Mouse (Mus musculus): Measurements from ENCODE around the gene Kctd15. TPM values are rescaled to one million over a fixed set of nuclear protein-coding genes. Genes with fewer than 3 reads are reported as not detected.

Kctd15 gene
- polyA plus RNA-seq, 1 experiment from 2014 or later: 3.0 TPM

DNA sequence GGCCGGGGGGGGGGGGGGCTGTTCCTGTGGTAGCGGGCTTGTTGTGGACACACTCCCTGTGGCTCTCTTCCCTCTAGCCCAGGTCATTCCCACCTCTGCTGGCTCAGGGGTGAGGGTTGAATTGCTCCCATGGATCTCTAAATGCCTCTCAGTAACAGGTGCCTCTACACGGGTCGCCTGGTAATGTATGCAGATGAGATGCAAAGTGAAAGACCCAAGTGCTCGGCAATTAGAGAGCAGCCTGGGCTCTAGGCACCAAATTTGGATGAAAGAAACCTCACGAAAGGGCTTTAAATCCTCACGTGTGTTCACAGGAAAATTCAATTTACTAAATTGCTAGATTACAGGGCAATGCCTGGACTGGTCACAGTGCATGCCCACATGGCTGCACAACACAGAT, 29.3 kb upstream of the Kctd15 start:
- no peak for ATAC-seq (replicated peaks; ENCODE audit: insufficient number of reproducible peaks, insufficient read depth, low FRiP score, low read depth)
- Histone ChIP-seq H3K4me2 (no peak overlapping the region), H3K4me1 (replicated peaks) (peaks cover 6% of the 10 kb centered on the region), H3K9ac (no peak overlapping the region), H3K27me3 (peaks cover 46% of the 10 kb centered on the region), H3K4me3 (no peak overlapping the region), H3K27ac (no peak overlapping the region), H3K9me3 (replicated peaks) (no peaks in the 10 kb centered on the region), H3K36me3 (no peaks in the 10 kb centered on the region)
- 49% methylated on average over 7 of the region's 7 CpGs for WGBS

DNA sequence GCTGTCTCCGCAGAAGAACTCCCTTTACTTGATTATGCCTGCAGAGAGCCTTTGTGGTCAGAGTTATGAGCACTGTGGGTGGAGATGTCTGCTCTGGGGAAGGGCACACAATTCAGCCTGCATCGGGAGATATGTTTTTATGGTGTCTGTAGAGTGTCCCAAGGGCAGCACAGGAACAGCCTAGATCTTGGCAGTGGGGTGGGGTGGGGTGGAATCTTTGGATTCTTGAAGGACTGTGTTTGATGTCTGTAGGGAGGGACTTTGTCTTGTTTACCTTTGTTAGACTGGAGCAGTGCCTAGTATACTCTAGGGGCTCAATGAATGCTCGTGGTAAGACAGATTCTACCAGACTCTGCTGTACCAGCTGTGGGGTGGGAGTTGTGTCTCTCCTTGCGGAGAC, 28.6 kb upstream of the Kctd15 start:
- Histone ChIP-seq H3K9ac (no peak overlapping the region), H3K27ac (no peak overlapping the region), H3K27me3 (peaks cover 50% of the 10 kb centered on the region), H3K4me1 (replicated peaks) (peaks cover 10% of the 10 kb centered on the region), H3K9me3 (replicated peaks) (no peaks in the 10 kb centered on the region), H3K4me2 (no peak overlapping the region), H3K36me3 (no peaks in the 10 kb centered on the region), H3K4me3 (no peak overlapping the region)
- ATAC-seq (replicated peaks; ENCODE audit: insufficient number of reproducible peaks, insufficient read depth, low FRiP score, low read depth): no peak
- WGBS: 53% methylated on average over 4 of the region's 4 CpGs

DNA sequence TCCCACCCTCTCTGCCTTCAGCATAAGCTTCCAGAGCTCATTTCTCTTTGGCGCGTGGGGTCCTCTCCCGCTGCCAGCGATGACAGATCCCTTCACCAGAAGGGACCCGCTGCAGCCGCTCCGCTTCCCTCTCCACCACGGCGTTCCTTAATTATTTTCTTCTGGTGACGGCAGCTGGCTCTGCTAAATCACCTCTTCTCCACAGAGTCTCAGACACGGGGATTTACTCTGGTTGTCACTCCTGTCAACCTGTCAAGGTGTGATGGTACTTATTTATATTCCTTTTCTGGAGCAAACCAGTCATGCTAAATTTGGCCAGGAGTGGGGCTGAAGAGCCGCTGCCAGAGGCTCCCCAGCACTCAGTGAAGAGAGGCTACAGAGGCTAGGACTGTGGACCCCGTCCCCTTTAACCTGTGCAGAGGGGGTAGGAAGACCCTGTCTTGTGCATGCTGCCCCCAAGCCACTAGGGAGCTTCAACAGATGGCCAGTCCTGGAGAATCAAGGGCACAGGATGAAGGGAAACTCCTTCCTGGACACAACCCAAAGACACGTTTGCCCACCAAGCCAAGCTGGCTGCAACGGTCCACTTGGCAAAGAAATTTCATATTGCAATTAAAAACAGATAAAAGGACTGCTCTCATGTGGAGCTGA, 24.4 kb upstream of the Kctd15 start:
- WGBS: 29% methylated on average over 15 of the region's 15 CpGs
- no peak overlapping the region for H3K9ac ChIP-seq
- H3K4me3 ChIP-seq: no peak overlapping the region
- H3K36me3 ChIP-seq: no peaks in the 10 kb centered on the region
- H3K9me3 ChIP-seq (replicated peaks): no peaks in the 10 kb centered on the region
- no peak for ATAC-seq (replicated peaks; ENCODE audit: insufficient number of reproducible peaks, insufficient read depth, low FRiP score, low read depth)
- peaks cover 46% of the 10 kb centered on the region for H3K27me3 ChIP-seq
- H3K27ac ChIP-seq: no peak overlapping the region
- H3K4me2 ChIP-seq: no peak overlapping the region
- H3K4me1 ChIP-seq (replicated peaks): peaks cover 9% of the 10 kb centered on the region

DNA sequence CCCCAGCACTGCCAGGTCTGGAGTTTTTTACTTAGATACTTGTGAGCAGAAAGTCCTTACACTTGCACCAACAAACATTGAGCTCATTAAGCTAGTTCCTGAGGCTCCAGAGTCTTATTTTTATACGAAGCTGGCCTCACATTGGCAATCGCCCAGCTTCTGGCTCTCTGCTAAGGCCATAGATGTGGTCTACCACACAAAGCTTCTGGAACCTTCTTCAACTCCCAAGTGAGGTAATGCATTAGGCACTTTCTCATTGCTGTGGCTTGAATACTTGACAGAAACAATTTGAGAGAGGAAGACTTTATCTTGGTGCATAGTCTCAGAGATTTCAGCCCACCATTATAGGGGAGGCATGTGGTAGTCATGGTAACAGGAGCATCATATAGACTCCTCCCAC, 23.4 kb upstream of the Kctd15 start:
- Histone ChIP-seq H3K9ac (no peak overlapping the region), H3K27me3 (peaks cover 47% of the 10 kb centered on the region), H3K9me3 (replicated peaks) (no peaks in the 10 kb centered on the region), H3K4me1 (replicated peaks) (peaks cover 10% of the 10 kb centered on the region), H3K4me2 (no peak overlapping the region), H3K36me3 (no peaks in the 10 kb centered on the region), H3K27ac (no peak overlapping the region), H3K4me3 (no peak overlapping the region)
- 59% methylated on average over 2 of the region's 2 CpGs for WGBS
- ATAC-seq (replicated peaks; ENCODE audit: insufficient number of reproducible peaks, insufficient read depth, low FRiP score, low read depth): no peak

DNA sequence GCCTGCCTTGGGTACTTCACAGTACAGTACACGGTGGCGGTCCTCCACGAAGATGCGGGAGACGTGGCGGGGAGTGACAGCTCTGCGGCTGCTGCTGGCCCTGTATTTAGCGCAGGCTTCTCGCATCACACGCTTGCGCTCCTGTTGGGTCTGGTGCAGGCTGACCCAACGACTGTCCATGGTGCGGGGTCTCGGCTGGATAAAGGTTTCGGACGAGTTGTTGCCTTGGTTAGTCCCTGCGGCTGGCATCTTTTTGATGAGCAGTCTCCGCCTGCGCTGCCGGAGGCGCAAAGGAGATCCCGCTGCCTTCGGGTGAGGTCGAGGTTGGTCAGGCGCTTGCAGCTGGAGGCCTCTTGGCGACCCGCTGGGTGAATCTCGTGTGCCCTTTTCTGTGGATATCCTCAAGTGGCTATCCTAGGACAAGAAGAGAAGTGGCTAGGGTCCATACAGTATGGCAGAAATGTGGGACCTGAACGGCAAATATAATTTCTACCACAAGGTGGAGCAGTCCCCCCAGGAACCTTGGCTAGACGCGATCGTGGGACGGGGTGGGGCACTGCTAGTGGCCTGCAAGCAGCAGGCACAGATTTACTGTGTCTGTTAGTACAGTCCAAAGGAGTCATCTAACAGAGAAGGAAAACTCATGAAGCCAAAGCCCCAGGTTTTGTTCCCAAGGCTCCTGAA, 19.4 kb upstream of the Kctd15 start:
- Histone ChIP-seq H3K4me3 (peak overlapping the region; percentile 29; the same call in 1 of the 2 replicates), H3K36me3 (no peaks in the 10 kb centered on the region), H3K27ac (no peak overlapping the region), H3K9ac (no peak overlapping the region), H3K27me3 (peaks cover 49% of the 10 kb centered on the region), H3K9me3 (replicated peaks) (no peaks in the 10 kb centered on the region), H3K4me1 (replicated peaks) (peaks cover 8% of the 10 kb centered on the region), H3K4me2 (peak overlapping the region; percentile 51)
- WGBS: 8% methylated on average over 33 of the region's 33 CpGs
- no peak for ATAC-seq (replicated peaks; ENCODE audit: insufficient number of reproducible peaks, insufficient read depth, low FRiP score, low read depth)

DNA sequence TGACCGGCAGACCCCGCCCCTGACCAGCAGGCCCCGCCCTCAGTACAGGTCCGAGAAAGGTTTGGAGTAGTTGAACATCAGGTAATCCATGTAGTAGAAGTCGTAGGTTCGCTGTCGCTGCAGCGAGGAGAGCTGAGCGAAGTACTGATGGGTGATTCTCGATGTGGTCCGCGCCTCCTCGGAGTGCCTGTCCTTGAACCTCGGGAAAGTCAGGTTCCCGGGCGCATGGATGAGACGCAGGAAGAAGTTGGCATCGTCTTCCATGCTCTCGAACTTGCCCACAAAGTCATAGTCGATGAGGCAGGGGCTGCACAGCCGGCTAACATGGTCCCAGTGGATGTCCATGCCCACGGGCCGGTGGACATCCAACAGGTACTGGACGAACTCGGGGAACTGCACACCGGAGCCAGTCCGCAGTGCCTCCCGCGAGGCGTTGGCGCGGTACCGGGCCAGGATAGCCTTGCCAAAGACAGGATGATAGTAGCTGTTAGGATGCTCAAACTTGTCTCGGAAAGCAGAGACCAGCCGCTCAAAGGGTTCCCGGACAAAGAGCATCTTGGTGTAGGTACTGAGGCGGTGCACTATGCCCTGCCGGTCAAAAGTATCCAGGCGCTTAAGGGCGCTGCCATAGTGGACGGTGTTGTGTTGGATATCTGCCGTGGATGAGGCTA, 18.7 kb upstream of the Kctd15 start:
- ATAC-seq (replicated peaks; ENCODE audit: insufficient number of reproducible peaks, insufficient read depth, low FRiP score, low read depth): no peak
- Histone ChIP-seq H3K27ac (no peak overlapping the region), H3K4me2 (peak overlapping the region; percentile 51; the same call in 1 of the 2 replicates), H3K27me3 (peaks cover 43% of the 10 kb centered on the region), H3K9ac (no peak overlapping the region), H3K9me3 (replicated peaks) (no peaks in the 10 kb centered on the region), H3K4me3 (peak overlapping the region; percentile 29; the same call in 1 of the 2 replicates), H3K4me1 (replicated peaks) (peaks cover 3% of the 10 kb centered on the region), H3K36me3 (no peaks in the 10 kb centered on the region)
- WGBS: 15% methylated on average over 42 of the region's 42 CpGs

DNA sequence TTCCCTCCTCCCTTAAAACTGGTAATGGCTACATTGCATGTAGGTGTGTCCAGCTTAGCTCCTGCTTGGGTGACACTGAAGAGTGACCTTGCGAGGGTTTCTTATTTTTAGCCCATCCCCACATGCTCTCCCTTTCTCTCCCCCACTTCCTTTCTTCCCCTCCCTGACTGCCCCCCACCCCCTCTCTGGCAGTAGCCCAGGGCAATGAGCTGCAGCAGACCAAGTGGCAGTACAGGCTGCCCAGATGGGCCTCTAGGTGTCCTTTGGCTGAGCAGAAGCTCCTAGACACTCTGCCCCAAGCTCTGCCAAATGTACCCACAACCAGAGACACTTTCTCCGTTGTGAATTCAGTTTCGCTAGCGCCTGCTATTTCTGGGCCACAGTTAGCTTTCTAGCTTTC, 16.4 kb upstream of the Kctd15 start:
- peaks cover 6% of the 10 kb centered on the region for H3K4me1 ChIP-seq (replicated peaks)
- 71% methylated on average over 4 of the region's 4 CpGs for WGBS
- no peak for ATAC-seq (replicated peaks; ENCODE audit: insufficient number of reproducible peaks, insufficient read depth, low FRiP score, low read depth)
- no peaks in the 10 kb centered on the region for H3K36me3 ChIP-seq
- no peaks in the 10 kb centered on the region for H3K9me3 ChIP-seq (replicated peaks)
- no peak overlapping the region for H3K9ac ChIP-seq
- no peak overlapping the region for H3K27ac ChIP-seq
- H3K4me2 ChIP-seq: no peak overlapping the region
- H3K27me3 ChIP-seq: peaks cover 43% of the 10 kb centered on the region
- H3K4me3 ChIP-seq: no peak overlapping the region

DNA sequence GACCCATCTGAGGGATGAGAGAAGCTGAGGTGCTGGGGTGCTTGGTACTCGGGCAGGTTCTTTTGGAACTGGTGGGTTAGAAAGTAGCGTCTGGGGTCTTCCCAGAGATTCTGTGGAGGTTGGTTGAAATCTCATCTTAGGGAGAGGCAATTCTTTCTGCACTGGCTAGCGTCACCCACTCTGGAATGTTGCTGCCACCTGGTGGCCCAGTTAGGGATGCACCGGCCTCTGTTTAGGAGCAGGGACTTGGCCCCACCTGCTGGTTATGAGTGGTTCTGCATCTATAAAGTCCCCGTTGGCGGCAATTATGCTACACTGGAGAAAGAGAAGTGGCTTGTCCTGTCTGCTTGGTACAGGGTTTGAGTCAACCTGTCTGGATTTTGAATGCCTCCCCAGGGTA, 15.4 kb upstream of the Kctd15 start:
- Histone ChIP-seq H3K27ac (no peak overlapping the region), H3K4me3 (no peak overlapping the region), H3K9me3 (replicated peaks) (no peaks in the 10 kb centered on the region), H3K9ac (no peak overlapping the region), H3K4me1 (replicated peaks) (peaks cover 6% of the 10 kb centered on the region), H3K36me3 (no peaks in the 10 kb centered on the region), H3K27me3 (peaks cover 43% of the 10 kb centered on the region), H3K4me2 (no peak overlapping the region)
- ATAC-seq (replicated peaks; ENCODE audit: insufficient number of reproducible peaks, insufficient read depth, low FRiP score, low read depth): no peak; the same call in 1 of the 2 replicates
- WGBS: under 1% methylated on average over 6 of the region's 6 CpGs

DNA sequence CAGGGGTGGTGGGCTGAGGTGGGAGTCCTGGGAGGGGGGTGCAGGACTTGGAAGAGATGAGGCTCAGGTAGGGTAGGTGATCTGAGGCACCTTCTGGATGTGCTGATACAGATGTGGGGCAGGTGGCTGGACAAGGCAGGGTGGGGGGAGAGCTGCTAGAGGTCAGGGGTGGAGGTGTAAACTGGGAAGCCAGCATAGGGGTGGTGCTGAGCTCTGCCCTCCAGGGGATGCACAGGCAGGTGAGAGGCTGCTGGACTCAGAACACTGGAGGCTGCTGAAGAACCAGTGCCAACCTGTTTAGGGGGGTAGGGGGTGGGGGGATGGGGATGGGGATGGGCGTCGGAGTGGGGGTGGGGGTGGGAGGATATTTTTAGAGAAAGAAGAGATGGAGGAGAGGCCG, 14.2 kb upstream of the Kctd15 start:
- H3K27me3 ChIP-seq: peaks cover 36% of the 10 kb centered on the region
- no peak overlapping the region for H3K27ac ChIP-seq
- H3K36me3 ChIP-seq: no peaks in the 10 kb centered on the region
- H3K9me3 ChIP-seq (replicated peaks): no peaks in the 10 kb centered on the region
- H3K4me2 ChIP-seq: no peak overlapping the region
- no peak overlapping the region for H3K9ac ChIP-seq
- H3K4me3 ChIP-seq: no peak overlapping the region
- 73% methylated on average over 3 of the region's 3 CpGs for WGBS
- no peak for ATAC-seq (replicated peaks; ENCODE audit: insufficient number of reproducible peaks, insufficient read depth, low FRiP score, low read depth)
- H3K4me1 ChIP-seq (replicated peaks): peaks cover 3% of the 10 kb centered on the region

DNA sequence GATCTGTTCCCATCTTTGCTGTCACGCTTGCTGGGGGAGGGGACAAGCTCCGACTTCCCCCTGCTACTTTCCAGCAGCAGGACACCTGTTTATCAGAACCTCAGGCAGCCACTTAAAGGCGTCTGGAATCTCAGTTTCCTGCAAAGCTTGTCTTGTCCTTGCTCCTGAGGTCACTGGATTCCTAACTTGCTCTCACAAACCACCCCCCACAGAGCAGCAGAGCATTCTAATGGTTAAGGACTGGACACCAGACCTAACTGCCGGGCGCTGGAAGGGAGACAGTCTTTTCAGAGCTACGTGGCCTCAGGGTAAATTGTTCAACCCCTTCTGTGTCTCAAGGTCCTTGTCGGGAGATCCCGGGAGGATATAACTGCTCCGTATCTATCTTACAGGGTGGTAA, 12.8 kb upstream of the Kctd15 start:
- H3K4me3 ChIP-seq: no peak overlapping the region
- no peak for ATAC-seq (replicated peaks; ENCODE audit: insufficient number of reproducible peaks, insufficient read depth, low FRiP score, low read depth)
- peaks cover 22% of the 10 kb centered on the region for H3K27me3 ChIP-seq
- 17% methylated on average over 9 of the region's 9 CpGs for WGBS
- no peaks in the 10 kb centered on the region for H3K36me3 ChIP-seq
- no peak overlapping the region for H3K4me2 ChIP-seq
- H3K9me3 ChIP-seq (replicated peaks): no peaks in the 10 kb centered on the region
- H3K27ac ChIP-seq: no peak overlapping the region
- H3K9ac ChIP-seq: no peak overlapping the region
- H3K4me1 ChIP-seq (replicated peaks): 0 out of 2 replicates have a peak, but pooled peaks cover 2% of the 10 kb centered on the region

DNA sequence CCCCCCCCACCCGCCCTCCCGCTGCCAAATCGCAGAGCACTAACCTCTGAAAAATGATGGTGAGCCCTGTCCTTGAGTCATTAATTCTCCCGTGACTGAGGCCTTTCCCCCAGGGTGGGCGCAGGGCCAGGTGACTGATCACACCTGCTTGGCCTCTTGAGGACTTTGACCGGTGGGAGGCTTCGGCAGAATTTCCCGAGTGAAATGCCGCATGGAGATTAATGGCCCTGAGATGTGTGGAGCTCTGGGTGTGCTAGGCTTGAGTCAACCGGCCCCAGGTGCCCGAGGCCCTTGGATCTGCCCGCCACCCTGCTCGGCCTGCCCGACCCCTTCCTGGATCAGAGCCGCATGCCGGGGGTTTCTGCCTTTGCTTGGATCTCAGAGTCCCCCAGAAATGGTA, 11.3 kb upstream of the Kctd15 start:
- Histone ChIP-seq H3K4me1 (replicated peaks) (0 out of 2 replicates have a peak, but pooled peaks cover 2% of the 10 kb centered on the region), H3K4me3 (no peak overlapping the region), H3K9me3 (replicated peaks) (no peaks in the 10 kb centered on the region), H3K36me3 (no peaks in the 10 kb centered on the region), H3K4me2 (no peak overlapping the region), H3K27ac (no peak overlapping the region), H3K27me3 (peaks cover 7% of the 10 kb centered on the region), H3K9ac (no peak overlapping the region)
- ATAC-seq (replicated peaks; ENCODE audit: insufficient number of reproducible peaks, insufficient read depth, low FRiP score, low read depth): no peak
- WGBS: 78% methylated on average over 16 of the region's 16 CpGs

Measured in heart, embryonic 15.5 days (tissue).